Mouse (Mus musculus) CH12.LX (cell line): ENCODE measurements around the gene Lrrc41.

ENCODE experiments used
- BHLHE40 ChIP-seq: IDR thresholded peaks from 2 replicates; pipeline ENCODE4 v1.6.1; 2011; ENCODE audit warnings: mild to moderate bottlenecking, low read depth, low read length, improper control_type of control experiment
- CHD2 ChIP-seq: IDR thresholded peaks from 2 replicates; pipeline ENCODE4 v1.6.1; 2011; ENCODE audit warnings: low read length, improper control_type of control experiment
- CTCF ChIP-seq, 2 experiments: IDR thresholded peaks in 1 of 2; conservative IDR thresholded peaks in 1 of 2; 2 replicates each; pipeline ENCODE4 v1.5.1; 2011 to 2012; ENCODE audit warnings: low read depth in 2 of 2, low read length in 2 of 2, improper control_type of control experiment in 1 of 2, inconsistent platforms in 1 of 2, mild to moderate bottlenecking in 1 of 2, moderate library complexity in 1 of 2
- EP300 ChIP-seq: IDR thresholded peaks from 2 replicates; pipeline ENCODE4 v1.6.1; 2011; ENCODE audit warnings: low read length, improper control_type of control experiment
- MAX ChIP-seq: IDR thresholded peaks from 2 replicates; pipeline ENCODE4 v1.6.1; 2011; ENCODE audit warnings: low read length, improper control_type of control experiment
- MXI1 ChIP-seq: IDR thresholded peaks from 2 replicates; pipeline ENCODE4 v1.6.1; 2011; ENCODE audit warnings: mild to moderate bottlenecking, low read depth, low read length, improper control_type of control experiment
- NRF1 ChIP-seq: IDR thresholded peaks from 2 replicates; pipeline ENCODE4 v1.6.1; 2014; ENCODE audit warnings: low read depth, mild to moderate bottlenecking, inconsistent platforms, low read length, improper control_type of control experiment, moderate library complexity
- POLR2A ChIP-seq: IDR thresholded peaks from 2 replicates; pipeline ENCODE4 v1.6.1; 2011; ENCODE audit warnings: low read depth, mild to moderate bottlenecking, improper control_type of control experiment, low read length
- POLR2AphosphoS2 ChIP-seq: IDR thresholded peaks from 2 replicates; pipeline ENCODE4 v1.6.1; 2011; ENCODE audit warnings: low read depth, low read length, improper control_type of control experiment
- RCOR1 ChIP-seq: conservative IDR thresholded peaks from 2 replicates; pipeline ENCODE4 v1.6.1; 2012; ENCODE audit warnings: low read depth, mild to moderate bottlenecking, inconsistent platforms, low read length, improper control_type of control experiment
- ZNF384 ChIP-seq: IDR thresholded peaks from 2 replicates; pipeline ENCODE4 v1.6.1; 2012; ENCODE audit warnings: low read depth, low read length, improper control_type of control experiment, inconsistent platforms

DNA sequence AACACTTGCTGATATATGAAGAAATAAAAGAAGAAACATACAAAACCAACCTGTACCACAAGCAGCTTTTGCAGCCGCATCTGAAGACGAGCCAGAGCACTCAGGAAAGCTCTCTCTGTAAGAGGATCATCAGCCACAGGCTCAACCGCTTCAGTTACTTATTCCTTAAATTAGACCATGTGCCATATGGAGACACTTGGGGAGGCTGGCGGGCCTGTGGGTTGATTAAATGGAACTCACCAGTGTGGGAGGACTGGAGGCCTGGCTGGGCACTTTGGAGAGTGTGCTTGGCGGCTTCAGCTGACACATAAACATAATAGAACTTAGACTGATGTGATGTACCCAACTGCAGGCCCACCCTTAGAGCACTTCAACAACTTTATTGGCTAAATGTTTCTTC lies 41.7 kb upstream of the Lrrc41 start:
- TF ChIP-seq CTCF (conservative IDR thresholded peaks at IDR 0.05 in 1 of 2, IDR thresholded peaks at IDR 0.05 in 1 of 2; ENCODE audit: low read depth in 2 of 2, low read length in 2 of 2): no peak
- no peak for TF ChIP-seq ZNF384
- no peak for TF ChIP-seq MXI1
- no peak for TF ChIP-seq POLR2A
- no peak for TF ChIP-seq RCOR1
- no peak for TF ChIP-seq MAX
- TF ChIP-seq BHLHE40: no peak
- TF ChIP-seq NRF1: no peak
- TF ChIP-seq POLR2AphosphoS2: no peak
- no peak for TF ChIP-seq EP300
- TF ChIP-seq CHD2: no peak
